Mouse (Mus musculus): ENCODE measurements at regions not wholly inside any gene's neighbourhood (a gene's known extent, or its start where the extent isn't known, plus 50 kb on each side); places are given as distances from the start of the nearest gene placed in this dataset.

DNA sequence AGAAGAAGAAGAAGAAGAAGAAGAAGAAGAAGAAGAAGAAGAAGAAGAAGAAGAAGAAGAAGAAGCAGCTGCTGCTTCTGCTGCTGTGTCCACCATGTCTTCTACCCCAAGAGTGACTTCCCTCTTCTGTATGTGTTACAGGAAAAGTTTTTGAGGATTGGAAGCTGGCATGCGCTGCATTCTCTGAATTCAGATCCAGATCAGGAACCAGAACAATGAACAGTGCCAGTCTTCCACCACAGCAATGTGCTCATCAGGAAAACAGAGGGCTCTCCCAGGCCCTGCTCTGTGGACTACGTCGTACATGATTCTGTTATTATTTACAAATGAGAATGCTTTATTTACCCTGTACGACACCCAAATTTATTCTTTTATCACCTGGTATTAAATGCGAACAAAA is 181.8 kb upstream of the Otx2 start:
- Histone ChIP-seq H3K27ac (ENCODE audit: low read depth) (no peak overlapping the region), H3K4me1 (replicated peaks; ENCODE audit: control insufficient read depth, insufficient read depth, low read length) (no peaks in the 10 kb centered on the region), H3K36me3 (ENCODE audit: control insufficient read depth, insufficient read depth, low read length) (no peaks in the 10 kb centered on the region), H3K9me3 (ENCODE audit: control insufficient read depth, low read length) (no peaks in the 10 kb centered on the region), H3K4me2 (ENCODE audit: low read length) (no peak overlapping the region), H3K9ac (ENCODE audit: low read length) (no peak overlapping the region), H3K4me3 (ENCODE audit: low read depth, low read length) (no peak overlapping the region), H3K27me3 (replicated peaks; ENCODE audit: control insufficient read depth, insufficient read depth, low read length) (0 out of 2 replicates have a peak, but pooled peaks cover 2% of the 10 kb centered on the region)
- 86% methylated on average over 5 of the region's 5 CpGs for WGBS
- no peak for ATAC-seq (replicated peaks; ENCODE audit: low FRiP score, low TSS enrichment, low read depth)
- DNase-seq (ENCODE audit: low spot score) = no peak

DNA sequence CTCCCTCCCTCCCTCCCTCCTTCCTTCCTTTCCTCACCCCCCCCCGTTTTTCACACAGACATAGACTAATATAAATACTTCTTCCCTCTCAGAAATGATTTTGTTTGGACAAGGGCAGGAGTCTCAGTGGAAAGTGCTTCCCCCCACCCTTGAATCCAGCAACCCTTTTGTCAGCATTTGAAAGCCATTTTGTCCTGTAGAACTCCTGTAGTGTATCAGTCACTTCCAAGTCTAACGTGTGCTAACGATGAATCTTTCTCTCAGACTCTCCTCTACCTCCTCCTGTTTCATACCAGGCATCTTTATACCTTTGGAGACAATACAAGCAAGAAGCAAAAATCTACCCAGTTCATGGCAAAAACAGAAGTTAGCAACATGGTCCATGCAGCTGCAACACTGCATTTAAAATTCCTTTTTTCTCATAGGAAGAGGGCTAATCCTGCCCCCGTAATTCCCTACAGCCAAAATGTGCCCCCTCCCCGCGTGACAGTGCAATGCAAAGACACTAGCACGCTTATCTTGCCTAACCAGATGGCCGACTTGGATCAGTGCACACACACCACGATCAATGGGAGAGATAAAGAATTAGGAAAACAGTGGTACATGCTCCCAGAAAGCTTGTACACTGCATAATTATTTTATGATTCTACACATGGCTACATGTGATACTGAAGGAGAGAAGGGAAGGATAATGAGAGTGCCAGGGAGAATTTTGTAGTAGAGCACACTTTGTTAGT is 180.7 kb upstream of the Otx2 start:
- Histone ChIP-seq H3K4me2 (ENCODE audit: low read length) (no peak overlapping the region), H3K27ac (ENCODE audit: low read depth) (no peak overlapping the region), H3K4me1 (replicated peaks; ENCODE audit: control insufficient read depth, insufficient read depth, low read length) (no peaks in the 10 kb centered on the region), H3K9ac (ENCODE audit: low read length) (no peak overlapping the region), H3K4me3 (ENCODE audit: low read depth, low read length) (no peak overlapping the region), H3K9me3 (ENCODE audit: control insufficient read depth, low read length) (no peaks in the 10 kb centered on the region), H3K36me3 (ENCODE audit: control insufficient read depth, insufficient read depth, low read length) (no peaks in the 10 kb centered on the region), H3K27me3 (replicated peaks; ENCODE audit: control insufficient read depth, insufficient read depth, low read length) (0 out of 2 replicates have a peak, but pooled peaks cover 2% of the 10 kb centered on the region)
- ATAC-seq (replicated peaks; ENCODE audit: low FRiP score, low TSS enrichment, low read depth) = no peak
- WGBS = 43% methylated on average over 9 of the region's 9 CpGs
- DNase-seq (ENCODE audit: low spot score) = no peak

DNA sequence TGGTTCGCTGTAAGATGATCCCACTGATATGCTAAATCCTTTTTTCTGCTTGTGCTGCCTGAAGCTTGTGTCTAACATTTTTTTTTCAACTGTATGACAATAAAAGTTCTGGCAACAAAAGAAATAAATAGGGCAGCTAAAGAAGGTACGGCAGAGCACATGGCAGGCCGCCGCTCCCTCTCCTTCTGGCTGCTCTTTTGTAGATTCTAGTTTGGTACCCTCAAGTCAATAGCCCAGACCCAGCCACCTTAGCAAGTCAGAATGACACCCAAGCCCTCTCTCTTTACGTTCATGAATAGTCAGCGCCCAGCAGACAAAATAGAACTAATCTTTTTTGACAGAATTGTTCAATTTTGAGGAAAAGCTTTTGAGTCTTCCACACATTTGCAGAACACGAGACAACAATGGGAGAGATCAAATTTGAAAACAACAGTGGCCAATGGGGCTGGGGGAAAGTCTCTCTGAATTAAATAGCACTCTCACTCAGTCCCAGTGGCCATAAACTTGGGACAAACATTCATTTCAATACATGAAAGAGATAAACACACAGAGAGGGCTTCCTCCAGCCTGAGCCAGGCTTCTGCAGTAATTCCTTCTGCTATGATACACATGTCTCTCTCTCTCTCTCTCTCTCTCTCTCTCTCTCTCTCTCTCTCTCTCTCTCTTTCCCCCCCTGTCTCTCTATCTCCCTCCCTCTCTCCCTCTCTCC is 180.0 kb upstream of the Otx2 start:
- ATAC-seq (replicated peaks; ENCODE audit: low FRiP score, low TSS enrichment, low read depth) = no peak
- WGBS = 47% methylated on average over 7 of the region's 7 CpGs
- Histone ChIP-seq H3K4me1 (replicated peaks; ENCODE audit: control insufficient read depth, insufficient read depth, low read length) (no peaks in the 10 kb centered on the region), H3K36me3 (ENCODE audit: control insufficient read depth, insufficient read depth, low read length) (no peaks in the 10 kb centered on the region), H3K27me3 (replicated peaks; ENCODE audit: control insufficient read depth, insufficient read depth, low read length) (0 out of 2 replicates have a peak, but pooled peaks cover 2% of the 10 kb centered on the region), H3K4me3 (ENCODE audit: low read depth, low read length) (no peak overlapping the region), H3K9ac (ENCODE audit: low read length) (no peak overlapping the region), H3K4me2 (ENCODE audit: low read length) (peak overlapping the region; percentile 50; the same call in 1 of the 2 replicates), H3K27ac (ENCODE audit: low read depth) (no peak overlapping the region), H3K9me3 (ENCODE audit: control insufficient read depth, low read length) (no peaks in the 10 kb centered on the region)
- DNase-seq (ENCODE audit: low spot score) = no peak

DNA sequence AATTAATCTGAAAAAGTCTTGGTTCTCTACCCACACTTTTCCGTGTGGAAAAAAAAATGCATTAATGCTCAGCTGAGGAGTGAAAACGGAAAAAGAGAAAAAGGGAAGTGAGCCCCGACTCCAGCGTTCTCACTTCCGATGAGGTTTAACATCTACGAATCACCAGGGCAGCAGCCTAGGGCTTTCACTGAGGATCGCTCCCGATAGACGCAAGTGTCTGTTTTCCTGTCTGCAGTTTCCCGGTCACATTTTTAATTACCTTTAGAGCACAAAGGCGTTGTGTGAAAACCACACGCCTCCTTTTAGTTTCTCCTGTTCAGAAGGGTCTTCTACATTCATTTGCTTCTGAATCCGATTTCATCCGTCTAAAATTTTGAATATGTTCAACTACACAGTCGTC is 179.2 kb upstream of the Otx2 start:
- ATAC-seq (replicated peaks; ENCODE audit: low FRiP score, low TSS enrichment, low read depth) = no peak
- Histone ChIP-seq H3K27me3 (replicated peaks; ENCODE audit: control insufficient read depth, insufficient read depth, low read length) (0 out of 2 replicates have a peak, but pooled peaks cover 2% of the 10 kb centered on the region), H3K27ac (ENCODE audit: low read depth) (no peak overlapping the region), H3K36me3 (ENCODE audit: control insufficient read depth, insufficient read depth, low read length) (no peaks in the 10 kb centered on the region), H3K4me2 (ENCODE audit: low read length) (peak overlapping the region; percentile 50), H3K4me3 (ENCODE audit: low read depth, low read length) (peak overlapping the region; percentile 20; the same call in 1 of the 2 replicates), H3K9me3 (ENCODE audit: control insufficient read depth, low read length) (no peaks in the 10 kb centered on the region), H3K9ac (ENCODE audit: low read length) (0 out of 2 replicates have a peak overlapping the region, but pooled peaks have one; percentile 7), H3K4me1 (replicated peaks; ENCODE audit: control insufficient read depth, insufficient read depth, low read length) (no peaks in the 10 kb centered on the region)
- WGBS = 9% methylated on average over 15 of the region's 15 CpGs
- DNase-seq (ENCODE audit: low spot score) = peak; percentile 62

GRCm38 (mm10) chr14:48852061-48852460 is 178.4 kb upstream of the Otx2 start:
- Histone ChIP-seq H3K9ac (ENCODE audit: low read length) (no peak overlapping the region), H3K27ac (ENCODE audit: low read depth) (no peak overlapping the region), H3K36me3 (ENCODE audit: control insufficient read depth, insufficient read depth, low read length) (no peaks in the 10 kb centered on the region), H3K27me3 (replicated peaks; ENCODE audit: control insufficient read depth, insufficient read depth, low read length) (0 out of 2 replicates have a peak, but pooled peaks cover 2% of the 10 kb centered on the region), H3K4me2 (ENCODE audit: low read length) (no peak overlapping the region), H3K4me1 (replicated peaks; ENCODE audit: control insufficient read depth, insufficient read depth, low read length) (no peaks in the 10 kb centered on the region), H3K9me3 (ENCODE audit: control insufficient read depth, low read length) (no peaks in the 10 kb centered on the region), H3K4me3 (ENCODE audit: low read depth, low read length) (no peak overlapping the region)
- DNase-seq (ENCODE audit: low spot score) (no peak), ATAC-seq (replicated peaks; ENCODE audit: low FRiP score, low TSS enrichment, low read depth) (no peak)
- WGBS = 53% methylated on average over 4 of the region's 4 CpGs

DNA sequence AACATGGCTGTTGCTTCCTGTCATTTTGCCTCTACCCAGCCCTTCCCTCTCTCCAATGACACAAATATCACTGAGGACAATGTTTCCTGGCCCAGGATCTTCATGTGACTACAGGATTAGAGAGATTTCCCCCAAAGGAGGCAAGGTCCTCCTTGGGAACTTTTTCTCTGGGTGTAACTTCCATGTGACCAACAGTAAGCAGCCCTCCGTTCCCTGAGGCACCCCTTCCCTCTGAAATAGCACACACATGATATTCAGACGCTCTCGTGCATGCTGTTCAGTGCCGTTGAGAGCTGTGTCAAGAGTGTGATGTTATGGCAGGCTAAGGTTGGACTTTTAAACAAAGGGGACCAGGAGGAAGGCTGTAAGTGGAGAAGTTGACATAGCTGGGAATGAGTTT is 169.2 kb upstream of the Otx2 start:
- WGBS = 72% methylated on average over 4 of the region's 4 CpGs
- DNase-seq (ENCODE audit: low spot score) (no peak), ATAC-seq (replicated peaks; ENCODE audit: low FRiP score, low TSS enrichment, low read depth) (no peak)
- Histone ChIP-seq H3K4me1 (replicated peaks; ENCODE audit: control insufficient read depth, insufficient read depth, low read length) (no peaks in the 10 kb centered on the region), H3K27ac (ENCODE audit: low read depth) (no peak overlapping the region), H3K36me3 (ENCODE audit: control insufficient read depth, insufficient read depth, low read length) (no peaks in the 10 kb centered on the region), H3K9ac (ENCODE audit: low read length) (no peak overlapping the region), H3K4me3 (ENCODE audit: low read depth, low read length) (no peak overlapping the region), H3K4me2 (ENCODE audit: low read length) (no peak overlapping the region), H3K27me3 (replicated peaks; ENCODE audit: control insufficient read depth, insufficient read depth, low read length) (no peaks in the 10 kb centered on the region), H3K9me3 (ENCODE audit: control insufficient read depth, low read length) (no peaks in the 10 kb centered on the region)

DNA sequence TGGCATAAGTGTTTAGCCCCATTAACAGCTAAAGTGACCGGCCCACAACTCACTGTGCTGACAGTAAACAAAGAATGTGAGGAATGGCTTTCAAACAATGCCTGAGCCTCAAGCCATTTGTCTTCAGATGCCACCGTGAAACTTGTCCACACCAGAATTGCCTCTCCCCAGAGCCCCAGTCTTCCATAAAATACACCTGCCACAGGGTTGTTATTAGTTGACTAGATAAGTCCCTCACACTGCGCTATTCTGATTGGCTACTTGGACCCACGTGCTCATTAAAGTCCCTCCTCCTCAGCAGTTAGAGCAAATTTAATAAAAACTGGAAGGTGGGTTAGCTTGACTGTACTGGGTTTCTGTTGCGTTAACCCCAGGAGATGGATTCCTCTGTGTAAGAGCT is 167.7 kb upstream of the Otx2 start:
- 46% methylated on average over 5 of the region's 5 CpGs for WGBS
- H3K4me3 ChIP-seq (ENCODE audit: low read depth, low read length) = no peak overlapping the region
- no peak overlapping the region for H3K9ac ChIP-seq (ENCODE audit: low read length)
- H3K9me3 ChIP-seq (ENCODE audit: control insufficient read depth, low read length) = no peaks in the 10 kb centered on the region
- no peak for DNase-seq (ENCODE audit: low spot score)
- no peaks in the 10 kb centered on the region for H3K4me1 ChIP-seq (replicated peaks; ENCODE audit: control insufficient read depth, insufficient read depth, low read length)
- H3K27ac ChIP-seq (ENCODE audit: low read depth) = no peak overlapping the region
- ATAC-seq (replicated peaks; ENCODE audit: low FRiP score, low TSS enrichment, low read depth) = no peak
- H3K27me3 ChIP-seq (replicated peaks; ENCODE audit: control insufficient read depth, insufficient read depth, low read length) = no peaks in the 10 kb centered on the region
- no peak overlapping the region for H3K4me2 ChIP-seq (ENCODE audit: low read length)
- no peaks in the 10 kb centered on the region for H3K36me3 ChIP-seq (ENCODE audit: control insufficient read depth, insufficient read depth, low read length)

DNA sequence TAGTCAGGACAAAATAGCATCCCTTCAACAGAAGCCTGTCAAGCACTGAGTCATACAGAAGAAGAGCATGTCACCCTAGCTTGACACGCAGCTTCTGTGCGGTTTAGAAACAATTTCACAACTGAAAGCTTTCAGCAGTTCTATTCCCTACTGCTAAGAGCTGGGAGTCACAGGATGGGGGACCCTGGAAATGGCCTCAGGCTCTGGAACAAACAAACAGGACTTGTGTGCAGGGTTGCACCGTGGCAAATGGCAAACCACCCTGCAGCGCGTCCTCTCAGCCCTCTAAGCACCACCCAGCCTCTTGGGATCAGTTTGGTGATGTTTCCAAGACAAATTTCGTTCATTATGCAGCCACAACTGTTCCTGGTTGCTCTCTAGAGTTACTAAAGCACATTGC is 163.6 kb upstream of the Otx2 start:
- Histone ChIP-seq H3K4me1 (replicated peaks; ENCODE audit: control insufficient read depth, insufficient read depth, low read length) (no peaks in the 10 kb centered on the region), H3K27ac (ENCODE audit: low read depth) (no peak overlapping the region), H3K36me3 (ENCODE audit: control insufficient read depth, insufficient read depth, low read length) (no peaks in the 10 kb centered on the region), H3K9me3 (ENCODE audit: control insufficient read depth, low read length) (no peaks in the 10 kb centered on the region), H3K9ac (ENCODE audit: low read length) (no peak overlapping the region), H3K27me3 (replicated peaks; ENCODE audit: control insufficient read depth, insufficient read depth, low read length) (no peaks in the 10 kb centered on the region), H3K4me3 (ENCODE audit: low read depth, low read length) (no peak overlapping the region), H3K4me2 (ENCODE audit: low read length) (no peak overlapping the region)
- DNase-seq (ENCODE audit: low spot score) = no peak
- WGBS = 79% methylated on average over 6 of the region's 6 CpGs
- ATAC-seq (replicated peaks; ENCODE audit: low FRiP score, low TSS enrichment, low read depth) = no peak

Data from intestine, embryonic 14.5 days (tissue).